Mouse (Mus musculus) erythroid progenitor cell, adult 5-6 weeks (primary cell): ENCODE measurements around the gene Synpo2. TPM values are rescaled to one million over a fixed set of nuclear protein-coding genes. Genes with fewer than 3 reads are reported as not detected.
"Not testable (repeated sequence)": the region's sequence is repeated elsewhere in the genome, so short reads cannot be mapped to it uniquely, and the experiment has no call there.

Experiments used
- ATAC-seq: replicated peaks from 2 replicates; pipeline ENCODE4 v1.8.0; 2016; ENCODE audit warnings: moderate number of reproducible peaks, mild to moderate bottlenecking, moderate TSS enrichment, inconsistent platforms; ENCODE audit not compliant: poor library complexity, low FRiP score, severe bottlenecking
- total RNA-seq, 2 experiments: library from RNA; stranded (forward) in 1 of 2; stranded (reverse) in 1 of 2; fragments of 150-400 nt in 1 of 2; fragments of 186-747, 209-891 nt in 1 of 2; gene quantifications; 2 replicates each; pipeline versions ENCODE4 v1.2.3 to v1.2.4; 2015 to 2017; ENCODE audit warnings: low replicate concordance in 2 of 2

Synpo2 gene
- total RNA-seq, 2 experiments from 2014 or later = under 0.01 to 0.15 TPM

GRCm38 (mm10) chr3:123142298-123142697 is 93.7 kb downstream of the Synpo2 start:
- no peak for ATAC-seq

GRCm38 (mm10) chr3:123141069-123141468 is 94.9 kb downstream of the Synpo2 start:
- ATAC-seq = no peak

- no peak for ATAC-seq
Observed at GRCm38 (mm10) chr3:123140134-123140533, 95.8 kb downstream of the Synpo2 start.

- ATAC-seq = no peak
Observed at GRCm38 (mm10) chr3:123139619-123140018, 96.3 kb downstream of the Synpo2 start.

GRCm38 (mm10) chr3:123138274-123139003 is 97.5 kb downstream of the Synpo2 start:
- no peak for ATAC-seq

GRCm38 (mm10) chr3:123132101-123132500 is 103.8 kb downstream of the Synpo2 start:
- no peak for ATAC-seq

GRCm38 (mm10) chr3:123131151-123131756 is 104.7 kb downstream of the Synpo2 start:
- ATAC-seq = no peak

- ATAC-seq = no peak
Observed at GRCm38 (mm10) chr3:123130314-123131150, 105.4 kb downstream of the Synpo2 start.

GRCm38 (mm10) chr3:123128781-123129180 is 107.2 kb downstream of the Synpo2 start:
- ATAC-seq = no peak

GRCm38 (mm10) chr3:123128091-123128490 is 107.9 kb downstream of the Synpo2 start:
- no peak for ATAC-seq

GRCm38 (mm10) chr3:123126741-123127140 is 109.2 kb downstream of the Synpo2 start:
- ATAC-seq = not testable (repeated sequence)

GRCm38 (mm10) chr3:123123817-123124216 is 112.1 kb downstream of the Synpo2 start:
- ATAC-seq = no peak

- ATAC-seq = no peak
Observed at GRCm38 (mm10) chr3:123122151-123123030, 113.6 kb downstream of the Synpo2 start.

- ATAC-seq = no peak
Observed at GRCm38 (mm10) chr3:123116903-123117302, 119.0 kb downstream of the Synpo2 start.

- no peak for ATAC-seq
Observed at GRCm38 (mm10) chr3:123115770-123116527, 120.0 kb downstream of the Synpo2 start.

GRCm38 (mm10) chr3:123114001-123114635 is 121.8 kb downstream of the Synpo2 start:
- ATAC-seq = no peak

GRCm38 (mm10) chr3:123112781-123113180 is 123.2 kb downstream of the Synpo2 start:
- no peak for ATAC-seq

- ATAC-seq = no peak
Observed at GRCm38 (mm10) chr3:123111071-123111711, 124.8 kb downstream of the Synpo2 start.
